Mouse (Mus musculus) heart, embryonic 11.5 days (tissue): ENCODE data around the gene Smcr8. TPM values are rescaled to one million over a fixed set of nuclear protein-coding genes. Genes with fewer than 3 reads are reported as not detected.
A peak's percentile ranks its signal among the peaks of the same experiment; 100 is the strongest.

Experiments used
- ATAC-seq: fragments of 200-750 bp; cut with Nextera tagmentation; replicated peaks from 2 replicates; pipeline ENCODE4 v1.8.0; 2017; ENCODE audit warnings: moderate library complexity; ENCODE audit not compliant: insufficient number of reproducible peaks, low FRiP score, low TSS enrichment
- H3K27ac ChIP-seq: fragments of 300-500 bp; sonication (generic); 2 replicates; pipeline ENCODE4 v1.5.1; 2014; ENCODE audit warnings: mild to moderate bottlenecking, low read depth, low read length
- H3K27me3 ChIP-seq: fragments of 300-500 bp; sonication (generic); 2 replicates; pipeline ENCODE4 v1.6.1; 2014; ENCODE audit warnings: mild to moderate bottlenecking, low read length, mixed read lengths; ENCODE audit not compliant: control insufficient read depth, insufficient read depth
- H3K36me3 ChIP-seq: fragments of 300-500 bp; sonication (generic); 2 replicates; pipeline ENCODE4 v1.6.1; 2014; ENCODE audit warnings: mild to moderate bottlenecking, low read length, moderate library complexity, mixed read lengths; ENCODE audit not compliant: control insufficient read depth, insufficient read depth
- H3K4me1 ChIP-seq: fragments of 300-500 bp; sonication (generic); 2 replicates; pipeline ENCODE4 v1.6.1; 2014; ENCODE audit warnings: low read length; ENCODE audit not compliant: control insufficient read depth, insufficient read depth
- H3K4me2 ChIP-seq: fragments of 300-500 bp; sonication (generic); 2 replicates; pipeline ENCODE4 v1.6.1; 2014; ENCODE audit warnings: mild to moderate bottlenecking, moderate library complexity
- H3K4me3 ChIP-seq: fragments of 300-500 bp; sonication (generic); 2 replicates; pipeline ENCODE4 v1.5.1; 2014; ENCODE audit warnings: low read depth, low read length
- H3K9ac ChIP-seq: fragments of 300-500 bp; sonication (generic); 2 replicates; pipeline ENCODE4 v1.6.1; 2014; ENCODE audit warnings: mild to moderate bottlenecking, low read depth, low read length, moderate library complexity
- H3K9me3 ChIP-seq: fragments of 300-500 bp; sonication (generic); replicated peaks from 2 replicates; pipeline ENCODE4 v1.6.1; 2016; ENCODE audit warnings: low read length; ENCODE audit not compliant: control insufficient read depth
- WGBS: fragments of 180-500 bp; shearing (Covaris S2); extraction: QIAGEN DNeasy Blood & Tissue Kit; methylation state at CpG from one replicate; pipeline ENCODE4 v1.1.7; 2014; ENCODE audit not compliant: insufficient replicate concordance; 5-methylcytosine and 5-hydroxymethylcytosine counted together
- polyA plus RNA-seq: library from polyadenylated mRNA; unstranded; fragments of >200 nt; fragmentation: Nextera tagmentation; extraction: Ambion mirVana; gene quantifications from 2 replicates; pipeline ENCODE4 v1.2.1, GENCODE M21; 2014

Gene Smcr8
- polyA plus RNA-seq, 1 experiment from 2014 or later = 6.0 TPM

DNA sequence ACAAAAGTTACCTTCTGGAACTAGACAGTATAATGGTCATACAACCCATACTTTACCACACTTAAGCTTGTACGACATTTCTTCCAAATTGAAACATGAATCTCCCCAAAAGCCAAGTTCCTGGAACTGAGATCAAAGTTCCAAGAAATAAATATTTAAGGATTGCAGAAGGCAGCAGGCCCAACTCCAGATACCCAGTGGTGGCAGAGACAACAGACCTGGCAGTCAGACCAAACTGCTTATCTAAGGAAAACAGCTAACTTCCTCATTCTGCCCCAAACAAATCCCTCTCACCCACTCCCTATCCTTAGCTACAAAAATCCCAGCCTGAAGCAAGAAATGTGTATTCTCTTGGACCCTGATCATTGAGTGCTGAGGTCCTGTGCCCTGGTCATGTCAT, 2.5 kb upstream of the Smcr8 start:
- H3K4me3 ChIP-seq = peak overlapping the region; percentile 86
- WGBS = 54% methylated on average over 1 of the region's 1 CpGs
- H3K27me3 ChIP-seq = no peaks in the 10 kb centered on the region
- ATAC-seq = no peak
- peak overlapping the region; percentile 78 for H3K4me2 ChIP-seq
- peaks cover 33% of the 10 kb centered on the region for H3K4me1 ChIP-seq
- no peaks in the 10 kb centered on the region for H3K36me3 ChIP-seq
- H3K27ac ChIP-seq = no peak overlapping the region
- H3K9me3 ChIP-seq = no peaks in the 10 kb centered on the region
- no peak overlapping the region for H3K9ac ChIP-seq

DNA sequence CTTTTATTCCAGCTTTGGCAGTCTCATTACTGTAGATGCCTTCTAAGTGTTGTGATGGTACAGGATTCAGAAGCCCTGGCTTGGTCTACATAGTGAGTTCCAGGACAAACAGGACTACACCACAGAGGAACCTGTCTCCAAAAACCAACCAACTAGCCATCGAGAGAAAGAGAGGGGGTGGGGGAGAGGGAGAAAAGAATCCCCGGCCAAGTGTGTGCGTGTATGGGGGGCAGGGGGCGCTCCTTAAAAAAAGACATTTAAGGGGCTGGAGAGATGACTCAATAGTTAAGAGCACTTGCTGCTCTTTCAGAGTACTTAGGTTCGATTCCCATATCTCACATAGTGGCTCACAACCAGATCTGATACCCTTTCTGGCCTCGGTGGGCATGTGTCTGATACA, 1.7 kb upstream of the Smcr8 start:
- WGBS = 40% methylated on average over 6 of the region's 6 CpGs
- Histone ChIP-seq H3K27ac (peak overlapping the region; percentile 84; the same call in 1 of the 2 replicates), H3K36me3 (no peaks in the 10 kb centered on the region), H3K4me1 (peaks cover 41% of the 10 kb centered on the region), H3K27me3 (no peaks in the 10 kb centered on the region), H3K4me3 (peak overlapping the region; percentile 86), H3K4me2 (peak overlapping the region; percentile 78), H3K9me3 (no peaks in the 10 kb centered on the region), H3K9ac (peak overlapping the region; percentile 83)
- no peak for ATAC-seq

DNA sequence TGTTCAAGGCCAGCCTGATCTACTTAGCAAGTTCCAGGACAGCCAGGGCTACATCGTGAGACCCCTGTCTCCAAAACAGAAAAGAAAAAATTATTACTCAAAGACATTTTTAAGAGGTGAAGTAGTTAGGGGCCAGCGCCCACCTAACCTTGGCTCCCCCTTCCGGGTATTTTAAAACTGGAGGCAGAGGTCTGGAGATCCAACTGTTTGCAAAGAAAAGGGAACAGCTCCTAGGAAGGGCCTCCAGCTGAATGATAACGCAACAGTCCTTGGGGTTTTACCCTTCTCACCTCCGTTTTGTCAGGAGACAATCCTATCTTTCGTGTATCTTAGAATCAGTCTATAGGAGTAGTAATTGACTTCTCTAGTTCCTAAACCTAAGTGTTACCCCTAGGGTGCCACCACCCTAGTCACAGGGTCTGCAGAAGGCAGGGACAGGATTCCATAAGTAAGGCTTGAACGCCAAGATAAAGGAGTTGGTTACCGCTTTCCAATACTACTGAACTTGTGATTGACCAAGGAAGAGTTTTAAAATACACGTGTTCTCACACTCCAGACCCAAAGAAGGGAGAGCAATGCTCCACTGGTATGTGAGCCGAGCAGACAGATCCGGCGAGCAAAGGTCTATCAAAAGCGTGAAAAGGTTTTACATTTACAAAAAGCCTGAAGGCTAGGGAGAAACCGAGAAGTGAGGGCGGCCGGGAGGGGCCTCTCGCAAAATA, 1.1 kb upstream of the Smcr8 start:
- H3K27me3 ChIP-seq = no peaks in the 10 kb centered on the region
- H3K4me1 ChIP-seq = peaks cover 48% of the 10 kb centered on the region
- H3K9ac ChIP-seq = peak overlapping the region; percentile 83
- no peaks in the 10 kb centered on the region for H3K9me3 ChIP-seq
- H3K36me3 ChIP-seq = no peaks in the 10 kb centered on the region
- H3K27ac ChIP-seq = peak overlapping the region; percentile 84
- ATAC-seq = no peak
- peak overlapping the region; percentile 86 for H3K4me3 ChIP-seq
- WGBS = 4% methylated on average over 17 of the region's 17 CpGs
- H3K4me2 ChIP-seq = peak overlapping the region; percentile 78

DNA sequence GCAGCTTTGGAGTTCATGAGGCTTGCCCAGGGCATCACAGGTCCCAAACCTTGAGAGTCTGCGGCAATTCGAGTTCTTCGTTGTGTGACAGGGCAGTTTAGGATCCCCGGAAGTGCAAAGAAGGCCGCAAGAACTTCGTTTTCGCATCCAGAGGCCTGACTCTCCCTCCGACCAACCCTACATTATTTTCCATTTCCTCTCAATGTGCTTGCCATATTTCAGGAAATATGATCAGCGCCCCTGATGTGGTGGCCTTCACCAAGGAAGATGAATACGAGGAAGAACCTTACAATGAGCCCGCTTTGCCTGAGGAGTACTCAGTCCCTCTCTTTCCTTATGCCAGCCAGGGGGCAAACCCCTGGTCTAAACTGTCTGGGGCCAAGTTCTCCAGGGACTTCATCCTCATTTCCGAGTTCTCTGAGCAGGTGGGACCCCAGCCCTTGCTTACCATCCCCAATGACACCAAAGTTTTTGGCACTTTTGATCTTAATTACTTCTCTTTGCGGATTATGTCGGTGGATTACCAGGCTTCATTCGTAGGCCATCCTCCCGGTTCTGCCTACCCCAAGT, 562 bp downstream of the Smcr8 start:
- 21% methylated on average over 16 of the region's 16 CpGs for WGBS
- H3K9me3 ChIP-seq = no peaks in the 10 kb centered on the region
- peak overlapping the region; percentile 84 for H3K27ac ChIP-seq
- H3K27me3 ChIP-seq = no peaks in the 10 kb centered on the region
- peak overlapping the region; percentile 83 for H3K9ac ChIP-seq
- peak overlapping the region; percentile 86 for H3K4me3 ChIP-seq
- no peak for ATAC-seq
- no peaks in the 10 kb centered on the region for H3K36me3 ChIP-seq
- H3K4me1 ChIP-seq = peaks cover 53% of the 10 kb centered on the region
- H3K4me2 ChIP-seq = peak overlapping the region; percentile 78

DNA sequence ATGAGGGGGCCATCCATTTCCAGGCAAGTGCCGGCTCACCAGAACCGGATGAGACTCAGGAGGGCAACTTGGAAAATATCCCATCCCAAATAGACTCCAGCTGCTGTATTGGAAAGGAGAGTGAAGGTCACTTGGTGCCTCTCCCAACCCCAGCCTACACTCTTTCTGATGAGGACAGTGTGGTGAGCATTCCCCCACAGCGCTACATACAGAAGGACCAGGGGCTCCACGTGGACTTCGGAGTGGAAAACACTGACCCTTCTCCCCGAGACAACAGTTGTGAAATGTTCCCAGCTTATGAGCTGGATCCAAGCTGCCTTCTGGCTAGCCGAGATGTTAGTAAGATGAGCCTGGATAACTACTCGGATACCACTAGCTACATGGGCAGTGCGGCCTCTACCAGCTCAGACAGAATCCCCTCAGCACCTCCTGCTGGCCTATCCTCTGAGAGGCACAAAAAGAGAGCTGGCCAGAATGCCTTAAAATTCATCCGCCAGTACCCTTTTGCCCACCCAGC, 2.4 kb downstream of the Smcr8 start:
- H3K4me2 ChIP-seq = peak overlapping the region; percentile 58
- peaks cover 8% of the 10 kb centered on the region for H3K36me3 ChIP-seq
- ATAC-seq = no peak
- H3K4me3 ChIP-seq = 0 out of 2 replicates have a peak overlapping the region, but pooled peaks have one; percentile 10
- 87% methylated on average over 10 of the region's 10 CpGs for WGBS
- H3K4me1 ChIP-seq = peaks cover 53% of the 10 kb centered on the region
- peak overlapping the region; percentile 44; the same call in 1 of the 2 replicates for H3K9ac ChIP-seq
- no peaks in the 10 kb centered on the region for H3K9me3 ChIP-seq
- no peaks in the 10 kb centered on the region for H3K27me3 ChIP-seq
- H3K27ac ChIP-seq = no peak overlapping the region

DNA sequence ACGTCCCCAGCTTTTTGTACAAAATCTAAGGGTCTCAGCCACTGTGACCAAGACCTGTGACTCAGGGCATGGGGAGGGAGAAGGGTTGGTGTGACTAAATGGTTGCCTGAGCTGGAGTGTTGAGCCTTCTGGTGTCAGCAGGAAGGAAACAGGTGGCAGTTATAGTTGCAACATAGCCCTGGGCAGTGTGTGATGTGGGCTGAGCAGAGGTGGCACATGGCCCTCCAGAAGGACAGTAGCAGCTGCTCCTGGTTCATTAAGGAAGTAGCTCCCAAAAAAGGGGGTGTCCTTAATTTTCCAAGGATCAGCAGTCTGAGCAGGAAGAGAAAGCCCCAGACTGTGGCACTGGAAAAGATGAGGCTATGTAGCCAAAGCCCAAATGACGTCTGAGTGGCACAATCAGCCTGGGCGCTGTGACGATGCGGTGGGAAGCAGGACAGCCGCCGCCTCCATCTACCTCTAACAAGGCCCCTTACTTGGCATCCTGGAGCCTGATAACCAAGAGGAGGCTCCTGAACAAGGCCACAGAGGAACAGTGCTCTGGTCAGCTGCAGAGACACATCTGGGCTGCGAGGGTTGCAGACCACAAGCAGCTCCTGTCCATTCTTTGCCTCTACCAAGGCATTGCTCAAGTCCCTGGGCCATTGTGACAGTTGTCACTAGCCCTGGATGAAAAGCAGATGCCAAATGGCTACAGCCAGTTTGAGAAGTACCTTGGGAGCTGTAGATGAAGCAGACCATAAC, 7.0 kb downstream of the Smcr8 start:
- Histone ChIP-seq H3K4me1 (peaks cover 29% of the 10 kb centered on the region), H3K9ac (no peak overlapping the region), H3K36me3 (peaks cover 28% of the 10 kb centered on the region), H3K4me3 (no peak overlapping the region), H3K9me3 (no peaks in the 10 kb centered on the region), H3K4me2 (no peak overlapping the region), H3K27me3 (no peaks in the 10 kb centered on the region), H3K27ac (no peak overlapping the region)
- ATAC-seq = no peak
- 89% methylated on average over 8 of the region's 8 CpGs for WGBS

DNA sequence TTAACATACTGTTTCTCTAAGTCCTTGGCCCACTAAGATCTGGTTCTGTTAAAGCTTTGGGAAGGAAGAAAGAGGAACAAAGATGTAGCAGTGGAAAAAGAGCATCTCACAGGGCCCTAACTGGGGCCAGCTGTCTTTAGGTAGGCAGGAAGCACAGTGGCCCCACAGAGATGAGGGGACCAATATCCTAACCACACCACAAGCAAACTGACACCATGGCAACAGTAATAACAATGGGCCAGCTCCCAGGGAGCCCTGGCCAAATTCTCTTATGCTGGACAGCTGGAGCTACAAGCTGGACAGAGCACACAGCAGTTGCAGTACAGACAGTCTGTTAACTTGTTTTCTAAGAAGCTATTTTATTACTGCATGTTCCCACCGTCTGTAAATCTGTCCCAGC, 10.3 kb downstream of the Smcr8 start:
- H3K4me1 ChIP-seq = 0 out of 2 replicates have a peak, but pooled peaks cover 4% of the 10 kb centered on the region
- ATAC-seq = no peak
- no peaks in the 10 kb centered on the region for H3K27me3 ChIP-seq
- WGBS = 79% methylated on average over 1 of the region's 1 CpGs
- no peaks in the 10 kb centered on the region for H3K9me3 ChIP-seq
- no peak overlapping the region for H3K4me2 ChIP-seq
- H3K4me3 ChIP-seq = no peak overlapping the region
- H3K27ac ChIP-seq = no peak overlapping the region
- no peak overlapping the region for H3K9ac ChIP-seq
- H3K36me3 ChIP-seq = peaks cover 36% of the 10 kb centered on the region

DNA sequence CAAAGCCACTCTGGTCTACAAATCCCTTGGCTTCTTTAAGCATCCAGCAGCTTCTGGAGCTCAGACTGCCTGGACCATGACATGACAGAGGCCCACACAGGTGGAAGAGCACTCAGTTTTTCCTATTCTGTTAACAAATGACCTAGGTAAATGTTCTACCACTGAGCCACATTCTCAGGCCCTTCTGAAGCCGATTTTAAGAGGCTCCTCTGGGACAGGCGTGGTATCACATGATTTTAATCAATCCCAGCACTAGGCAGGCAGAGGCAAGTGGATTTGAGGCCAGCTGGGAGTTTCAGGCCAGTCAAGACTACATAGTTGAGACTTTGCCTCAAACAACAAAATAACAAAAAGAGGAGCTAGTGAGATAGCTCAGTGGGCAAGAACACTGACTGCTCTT, 13.1 kb downstream of the Smcr8 start:
- Histone ChIP-seq H3K4me3 (no peak overlapping the region), H3K27me3 (no peaks in the 10 kb centered on the region), H3K36me3 (peaks cover 27% of the 10 kb centered on the region), H3K27ac (no peak overlapping the region), H3K9me3 (no peaks in the 10 kb centered on the region), H3K4me2 (no peak overlapping the region), H3K4me1 (0 out of 2 replicates have a peak, but pooled peaks cover 4% of the 10 kb centered on the region), H3K9ac (no peak overlapping the region)
- 77% methylated on average over 2 of the region's 2 CpGs for WGBS
- ATAC-seq = no peak
